Mouse (Mus musculus) B cell, adult 2 months (primary cell): Measurements from ENCODE around the gene Mpv17.

ENCODE experiments used
- DNase-seq, 2 experiments: peaks; one replicate each; pipeline ENCODE4 v3.0.0; 2022

Gene Mpv17

DNA sequence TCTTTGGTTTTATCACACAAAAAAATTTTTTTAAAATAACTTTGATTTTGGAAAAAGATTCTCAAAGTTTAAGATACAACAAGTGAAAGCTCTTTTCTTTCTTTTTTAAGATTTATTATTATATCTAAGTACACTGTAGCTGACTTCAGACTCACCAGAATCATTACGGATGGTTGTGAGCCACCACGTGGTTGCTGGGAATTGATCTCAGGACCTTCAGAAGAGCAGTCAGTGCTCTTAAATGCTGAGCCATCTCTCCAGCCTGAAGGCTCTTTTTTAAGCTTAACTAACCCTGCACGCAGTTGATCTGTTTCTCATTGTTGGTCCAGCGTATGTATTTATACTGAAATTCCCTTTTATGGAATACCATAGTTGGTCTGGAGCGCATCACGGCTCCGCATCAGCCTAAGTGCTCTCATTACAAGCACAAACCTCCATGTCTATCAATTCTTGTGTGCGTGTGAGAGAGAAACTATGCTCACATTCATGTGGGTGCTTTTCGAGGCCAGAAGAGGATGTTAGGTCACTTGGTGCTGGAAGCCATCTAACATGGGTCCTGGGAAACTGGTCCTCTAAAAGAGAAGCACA lies 27.2 kb upstream of the Mpv17 start:
- DNase-seq, result no peak

DNA sequence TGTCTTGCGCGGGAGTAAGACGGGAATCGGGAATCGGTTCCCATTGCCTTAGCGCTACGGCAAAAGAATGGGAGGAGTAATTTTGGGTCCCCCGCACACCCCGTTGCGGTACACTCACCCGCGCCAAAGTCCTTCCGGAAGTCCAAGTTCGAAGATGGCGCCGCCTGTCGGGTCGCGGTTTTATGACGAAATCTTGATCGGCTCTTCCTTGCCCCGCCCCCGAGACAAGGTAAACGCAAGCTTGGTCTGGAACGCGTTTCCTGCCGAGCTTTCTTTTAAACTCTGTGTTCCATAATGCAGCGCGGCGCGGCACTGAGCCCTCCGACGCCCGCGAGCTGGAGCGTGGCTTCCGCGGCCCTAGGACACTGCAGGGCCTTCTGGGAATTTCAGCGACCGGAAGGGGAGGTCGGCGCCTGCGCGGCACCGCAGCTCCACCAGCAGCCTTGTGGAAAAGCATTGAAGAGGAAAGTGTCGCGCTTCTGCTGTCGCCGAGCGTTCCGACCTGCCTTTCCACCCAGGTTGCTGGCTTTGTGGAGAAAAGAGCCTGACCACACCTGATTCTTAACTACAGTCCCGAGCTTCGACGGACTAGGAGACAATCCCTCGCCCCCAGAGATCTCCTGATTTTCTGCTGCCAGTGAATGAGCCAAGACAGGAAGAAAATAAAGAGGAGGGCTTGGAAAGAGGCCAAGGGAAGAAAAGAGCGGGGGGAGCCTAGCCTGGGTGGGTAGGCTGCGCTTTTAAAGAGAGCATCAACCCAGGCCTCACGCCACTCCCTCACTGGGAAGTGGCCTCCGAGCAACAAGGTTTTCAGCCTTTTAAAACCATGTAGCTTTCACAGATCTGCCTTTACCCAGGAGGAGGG lies 25.9 kb upstream of the Mpv17 start, which contains the start of the genes Gm29609 and Gtf3c2:
TSS of gene Gm29609 (minus strand) at position 146 of the 865 bp plus-strand sequence.
TSS of gene Gtf3c2 (minus strand) at position 379 of the 865 bp plus-strand sequence.
- peak; percentile 96 for DNase-seq

DNA sequence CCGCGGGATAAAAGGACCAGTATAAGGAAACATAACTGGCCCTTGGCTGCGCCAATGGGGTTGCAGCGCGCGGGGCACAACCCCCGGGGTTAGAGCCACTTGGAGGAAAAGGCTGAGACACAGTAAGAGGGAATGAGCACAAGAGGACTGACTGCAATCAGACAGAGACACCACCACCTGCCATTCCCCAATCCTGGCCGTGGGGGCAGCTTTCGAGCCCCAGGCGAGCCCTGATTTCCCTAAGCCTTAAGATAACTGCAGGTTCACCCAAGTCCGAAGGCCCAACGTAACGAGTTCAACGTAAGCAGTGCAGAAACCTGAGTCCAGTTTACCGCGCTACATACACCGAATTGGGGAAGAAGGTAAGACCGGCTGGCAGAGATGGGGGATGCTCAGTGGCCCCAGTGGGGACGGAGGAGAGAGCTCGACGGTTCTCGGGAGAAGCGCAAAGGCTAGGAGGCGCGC lies 25.3 kb upstream of the Mpv17 start:
- DNase-seq, result no peak

DNA sequence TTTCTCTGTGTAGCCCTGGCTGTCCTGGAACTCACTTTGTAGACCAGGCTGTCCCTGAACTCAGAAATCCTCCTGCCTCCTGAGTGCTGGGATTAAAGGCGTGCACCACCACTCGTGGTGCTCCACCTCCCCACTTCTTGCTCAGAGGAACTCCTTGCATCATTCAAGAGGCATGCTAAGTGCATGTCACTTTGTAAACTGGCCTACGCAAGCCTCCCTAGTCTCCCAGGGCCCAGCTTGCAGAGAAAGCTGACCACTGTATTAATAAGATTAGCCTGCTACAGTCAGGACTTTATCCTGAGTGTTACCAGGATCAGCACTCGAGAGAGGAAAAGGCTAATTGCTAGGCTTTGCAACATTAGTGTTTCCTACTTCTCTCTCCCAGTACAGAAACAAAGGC lies 14.6 kb upstream of the Mpv17 start:
- no peak for DNase-seq

DNA sequence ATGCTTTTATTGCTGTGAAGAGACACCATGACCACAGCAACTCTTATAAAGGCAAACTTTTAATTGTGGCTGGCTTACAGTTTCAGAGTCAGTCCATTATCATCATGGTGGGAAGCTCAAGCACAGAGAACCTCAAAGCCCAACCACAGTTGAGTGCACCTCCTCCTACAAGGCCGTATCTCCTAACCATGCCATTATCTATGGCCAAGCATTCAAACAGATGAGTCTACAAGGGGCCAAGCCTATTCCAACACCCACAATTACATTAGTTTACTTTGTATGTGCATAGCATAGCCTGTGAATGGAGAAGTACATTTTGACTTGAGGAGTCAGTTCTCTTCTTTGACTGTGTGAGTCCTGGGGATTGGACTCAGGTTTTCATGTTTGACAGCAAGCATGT lies 10.8 kb upstream of the Mpv17 start:
- no peak for DNase-seq

DNA sequence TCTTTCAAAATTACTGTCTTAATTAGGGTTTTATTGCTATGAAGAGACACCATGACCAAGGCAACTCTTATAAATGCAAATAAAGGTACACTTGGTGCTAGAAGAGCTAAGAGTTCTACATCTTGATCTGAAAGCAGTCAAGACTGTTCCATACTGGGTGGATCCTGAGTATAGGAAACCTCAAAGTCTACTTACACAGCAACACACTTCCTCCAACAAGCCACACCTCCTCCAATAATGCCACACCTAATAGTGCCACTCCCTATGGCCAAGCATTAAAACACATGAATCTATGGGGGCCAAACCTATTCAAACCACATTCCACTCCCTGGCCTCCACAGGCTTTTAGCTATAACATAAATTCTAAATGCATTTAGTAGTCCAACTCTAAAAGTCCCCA lies 8.4 kb upstream of the Mpv17 start:
- DNase-seq, result no peak

DNA sequence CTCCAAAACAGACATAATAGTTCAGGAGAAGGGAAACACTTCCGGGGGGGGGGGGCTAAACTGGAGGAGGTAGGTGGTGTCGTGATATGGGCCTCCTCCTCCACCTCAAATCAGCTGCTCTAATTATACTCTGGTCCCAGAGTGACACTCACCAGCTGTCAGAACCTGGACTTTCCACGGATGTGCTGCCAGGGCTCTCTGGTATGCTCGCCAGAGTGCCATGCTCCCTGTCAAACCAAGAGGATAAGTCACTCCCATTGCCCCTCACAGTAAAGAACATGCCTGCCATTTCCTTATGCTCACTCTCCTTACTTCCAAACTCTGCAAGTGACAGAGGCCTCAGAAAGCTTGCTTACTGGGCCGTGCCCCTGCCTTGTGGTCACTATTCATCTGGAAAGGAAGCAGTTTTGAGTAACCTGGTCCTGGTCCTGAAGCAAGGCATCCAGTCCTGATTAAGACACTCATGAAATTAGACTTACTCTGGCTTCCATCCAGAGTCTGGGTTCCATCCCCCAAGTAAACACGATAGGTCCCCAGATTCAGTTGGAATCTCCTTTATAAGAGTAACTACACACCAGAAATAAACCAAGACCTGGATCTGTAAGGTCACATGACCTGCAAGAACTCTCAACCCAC lies 417 bp downstream of the Mpv17 start:
- no peak for DNase-seq

DNA sequence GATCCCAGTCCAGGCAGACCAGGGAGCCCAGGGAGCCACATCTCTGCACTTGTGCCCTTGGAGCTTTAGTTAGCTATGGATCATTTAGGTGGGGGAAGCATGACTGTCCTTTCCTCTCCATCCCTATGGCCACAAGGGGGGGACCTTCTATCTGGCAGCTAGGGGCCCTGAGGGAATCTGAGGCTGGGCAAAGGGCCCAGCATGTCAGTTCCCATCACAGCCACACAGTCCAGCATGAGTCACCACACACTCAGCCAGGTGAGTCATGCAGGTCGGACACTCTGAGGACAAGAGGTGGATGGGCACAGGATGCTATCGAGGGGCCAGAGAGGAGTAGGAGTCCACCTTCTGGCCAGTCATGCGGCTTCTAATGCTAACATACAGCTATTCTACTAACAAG lies 2.3 kb downstream of the Mpv17 start:
- no peak for DNase-seq

DNA sequence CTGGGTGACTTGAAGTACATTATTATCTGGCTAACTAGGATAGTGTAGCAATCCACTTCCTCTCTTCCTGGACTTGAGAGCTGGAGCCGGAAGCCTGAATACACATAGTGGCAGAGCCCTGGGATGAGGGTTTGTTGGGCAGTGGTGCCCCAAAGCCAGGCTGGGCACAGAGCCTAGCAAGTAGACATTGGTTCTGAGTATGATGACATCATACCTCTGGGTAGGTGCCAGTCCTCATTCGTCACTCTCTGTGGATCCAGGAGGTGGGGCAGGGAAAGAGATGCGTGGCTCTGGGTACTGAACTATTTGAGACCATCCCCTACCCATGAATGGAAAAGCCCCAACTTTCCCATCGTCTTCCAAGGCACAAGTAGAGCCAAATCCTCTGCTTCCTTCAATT lies 4.3 kb downstream of the Mpv17 start:
- DNase-seq, result no peak

DNA sequence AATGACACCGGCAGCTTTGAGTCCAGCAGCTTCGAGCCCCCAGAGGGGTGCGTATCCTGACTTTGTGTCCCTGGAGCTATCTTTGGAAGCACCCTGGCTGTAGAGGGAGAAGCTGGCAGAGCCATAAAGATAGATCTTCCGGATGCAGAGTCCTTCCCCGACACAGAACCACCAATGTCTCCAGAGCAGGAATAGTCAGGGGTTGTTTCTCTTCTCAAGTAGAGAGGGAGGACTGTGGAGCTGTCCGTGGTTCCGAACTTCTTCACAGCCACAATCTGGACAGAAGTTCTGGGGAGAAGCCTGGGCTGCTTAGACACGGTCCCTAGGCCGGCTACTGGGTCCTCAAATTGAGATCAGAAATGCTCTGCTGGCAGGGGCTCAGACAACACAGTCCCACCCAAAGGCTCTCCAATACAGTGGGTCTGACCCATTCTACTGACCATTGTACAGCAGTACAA lies 15.1 kb downstream of the Mpv17 start:
- no peak for DNase-seq

DNA sequence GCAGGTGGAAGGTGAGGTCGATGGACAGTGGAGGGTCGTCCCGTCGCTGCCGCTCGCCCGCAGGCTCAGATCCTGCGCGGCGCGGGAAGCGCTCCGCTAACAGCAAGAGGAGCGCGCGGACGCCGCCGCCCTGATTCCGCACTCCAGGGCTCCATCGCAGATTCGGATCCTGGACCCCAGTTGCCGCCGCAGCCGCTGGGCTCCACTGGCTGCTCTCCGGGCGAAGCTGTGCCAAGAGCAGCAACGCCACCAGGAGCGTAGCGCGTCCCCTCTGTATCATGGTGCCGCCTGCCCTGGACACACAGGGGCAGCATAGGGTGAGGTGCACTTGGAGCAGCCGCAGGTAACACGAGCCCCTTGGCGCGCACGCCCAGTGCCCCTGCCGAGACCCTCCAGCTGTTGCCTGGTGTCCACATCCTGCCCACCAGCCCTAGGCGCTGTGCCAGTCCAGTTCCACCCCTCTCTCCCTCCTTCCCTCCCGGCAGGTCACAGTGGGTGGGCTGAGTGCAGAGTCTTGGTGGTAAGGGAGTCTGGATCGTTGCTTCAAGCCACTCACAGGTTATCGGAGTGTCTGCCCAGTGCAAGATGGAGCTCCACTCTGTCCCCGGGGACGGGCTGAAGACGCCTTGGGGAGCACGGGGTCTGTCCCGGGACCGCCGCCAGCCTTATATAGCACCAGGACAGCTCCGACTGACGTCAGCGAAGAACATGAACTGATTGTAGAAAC lies 15.6 kb downstream of the Mpv17 start, which contains the start of gene Ucn:
TSS of gene Ucn (minus strand) at position 589 of the 727 bp plus-strand sequence.
- no peak for DNase-seq

DNA sequence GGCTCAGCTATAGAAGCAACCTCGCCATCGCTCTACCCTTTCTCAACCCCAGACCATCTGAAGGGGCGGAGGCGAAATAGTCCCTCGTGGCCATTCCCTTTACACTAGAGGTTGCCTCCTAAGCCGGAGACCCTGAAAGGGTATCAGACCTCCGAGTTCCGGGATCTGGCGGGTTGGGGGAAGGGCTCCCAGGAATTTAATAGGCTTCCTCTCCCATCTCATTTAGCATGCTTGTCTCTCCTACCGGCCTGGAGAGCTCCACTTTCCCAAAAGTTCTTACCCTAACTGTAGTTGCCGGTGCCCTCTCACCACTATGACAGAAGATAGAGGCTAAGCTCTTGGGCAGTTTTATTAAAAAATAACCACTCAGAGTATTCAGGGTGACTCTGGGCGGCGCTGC lies 16.4 kb downstream of the Mpv17 start:
- no peak for DNase-seq

DNA sequence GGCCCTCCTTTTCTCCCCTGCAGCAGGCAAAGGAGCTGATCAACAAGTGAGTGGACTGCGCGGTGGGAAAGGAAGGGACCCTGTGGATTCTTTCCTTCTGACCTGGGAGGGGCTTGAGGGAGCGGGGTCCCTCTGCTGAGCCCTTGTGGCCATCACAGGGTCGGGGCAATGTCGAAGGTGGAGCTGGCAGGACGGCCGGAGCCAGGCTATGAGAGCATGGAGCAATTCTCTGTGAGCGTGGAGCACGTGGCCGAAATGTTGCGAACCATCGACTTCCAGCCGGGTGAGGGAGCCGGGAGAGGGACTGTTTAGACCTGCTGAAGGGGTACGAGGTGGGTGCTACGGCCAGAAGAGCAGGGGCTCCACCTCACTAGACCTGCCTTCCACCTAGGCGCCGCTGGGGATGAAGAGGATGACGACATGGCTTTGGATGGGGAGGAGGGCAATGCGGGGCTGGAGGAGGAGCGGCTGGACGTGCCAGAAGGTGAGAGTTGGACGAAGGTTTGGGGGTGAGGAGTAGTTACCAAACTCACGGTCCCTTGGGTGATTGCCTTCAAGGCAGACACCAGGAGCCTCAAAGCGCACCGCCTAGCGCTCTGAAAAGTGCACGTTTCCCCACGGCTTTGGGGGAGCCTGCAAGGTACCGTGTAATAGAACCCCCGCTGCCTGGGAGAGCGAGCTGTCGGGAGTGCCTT lies 17.2 kb downstream of the Mpv17 start:
- no peak for DNase-seq

DNA sequence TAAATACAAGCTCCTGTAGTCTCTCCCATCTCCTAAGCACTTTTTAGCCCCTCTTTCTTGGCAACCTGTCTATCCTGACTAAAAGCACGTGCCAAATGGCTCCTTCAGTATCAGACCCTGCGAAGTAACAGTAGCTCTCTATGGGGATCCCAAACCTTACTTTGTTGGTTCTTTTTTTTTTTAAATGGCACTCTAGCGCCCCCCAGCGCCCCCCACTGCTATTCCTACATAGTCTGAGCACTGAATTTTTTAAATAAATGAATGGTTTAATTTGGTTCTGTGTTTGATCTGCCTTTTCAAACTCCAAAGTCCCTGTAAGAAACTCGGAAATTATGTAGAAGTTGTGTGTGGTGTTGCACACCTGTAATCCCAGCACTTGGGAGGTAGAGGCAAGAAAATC lies 28.0 kb downstream of the Mpv17 start:
- peak in 1 of 2 experiments; percentile 22 for DNase-seq

DNA sequence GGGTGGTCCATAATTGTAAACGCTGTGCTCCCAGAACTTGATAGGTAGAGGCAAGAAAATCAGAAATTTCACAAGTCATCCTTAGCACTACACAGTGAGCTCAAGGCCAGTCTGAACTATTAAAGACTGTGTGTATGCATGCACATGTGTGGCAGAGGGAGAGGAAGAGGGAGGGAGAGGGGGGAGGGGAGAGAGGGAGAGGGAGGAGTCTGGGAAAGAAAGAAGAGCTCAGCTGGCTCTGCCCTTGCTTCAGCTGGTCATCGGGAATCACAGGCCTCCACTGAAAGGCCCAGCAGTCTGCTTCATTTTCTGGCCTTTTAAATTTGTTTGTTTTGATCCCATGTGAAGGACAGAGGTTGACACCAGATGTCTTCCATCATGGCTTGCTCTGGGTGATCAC lies 30.6 kb downstream of the Mpv17 start:
- no peak for DNase-seq

DNA sequence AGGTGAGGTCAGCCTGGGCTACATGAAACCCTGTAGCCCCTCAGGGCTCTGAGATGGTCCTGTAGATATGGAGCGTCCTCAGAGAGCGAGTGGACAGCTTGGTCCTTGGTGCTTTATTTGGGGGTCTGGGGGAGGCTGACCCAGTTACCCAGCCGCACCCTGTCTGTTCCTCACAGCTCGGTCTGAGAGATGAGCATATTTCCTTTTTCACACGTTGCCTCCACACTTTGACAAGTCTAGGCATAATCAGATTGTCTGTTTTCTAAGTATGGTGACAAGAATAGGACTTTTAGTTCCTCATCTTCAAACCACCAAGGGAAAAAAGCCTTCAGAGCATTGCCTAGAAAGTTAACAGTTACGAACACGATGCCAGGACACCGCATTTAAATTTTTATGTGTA lies 32.9 kb downstream of the Mpv17 start:
- DNase-seq, result no peak

DNA sequence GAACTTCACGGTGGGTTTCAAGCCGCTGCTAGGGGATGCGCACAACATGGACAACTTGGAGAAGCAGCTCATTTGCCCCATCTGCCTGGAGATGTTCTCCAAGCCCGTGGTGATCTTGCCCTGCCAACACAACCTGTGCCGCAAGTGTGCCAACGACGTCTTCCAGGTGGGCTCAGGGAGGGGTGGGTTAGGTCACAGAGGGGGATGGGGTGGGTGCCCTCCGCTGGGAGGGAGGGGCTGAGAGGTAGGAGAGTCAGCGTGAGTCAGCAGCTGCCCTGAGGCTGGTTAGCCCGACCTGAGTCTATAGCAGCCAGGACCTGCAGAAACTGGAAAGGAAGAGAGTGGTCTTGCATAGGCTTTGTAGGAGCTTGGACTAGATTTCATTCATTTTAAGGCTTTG lies 37.1 kb downstream of the Mpv17 start:
- no peak for DNase-seq

DNA sequence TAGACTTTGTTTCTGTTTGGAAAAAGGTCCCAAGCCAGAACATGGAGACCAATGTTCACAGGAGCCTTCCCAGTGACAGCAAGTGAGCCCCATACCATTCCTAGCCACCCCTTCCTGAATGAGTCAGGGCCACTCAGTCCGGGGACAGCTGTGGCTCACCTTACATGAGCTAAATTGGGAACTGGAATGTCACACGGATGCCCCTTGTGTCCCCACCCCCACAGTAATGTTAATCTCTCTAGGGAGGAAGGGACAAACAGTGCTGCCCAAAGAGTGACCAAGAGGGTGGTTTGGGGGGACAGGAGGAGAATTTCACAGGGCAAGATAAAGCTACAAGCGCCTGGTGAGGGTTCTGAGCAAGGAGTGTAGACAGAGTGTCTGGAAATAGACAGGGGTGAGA lies 37.7 kb downstream of the Mpv17 start, which contains the start of gene Trim54:
TSS of gene Trim54 (plus strand) at position 359 of the 400 bp plus-strand sequence.
- no peak for DNase-seq

DNA sequence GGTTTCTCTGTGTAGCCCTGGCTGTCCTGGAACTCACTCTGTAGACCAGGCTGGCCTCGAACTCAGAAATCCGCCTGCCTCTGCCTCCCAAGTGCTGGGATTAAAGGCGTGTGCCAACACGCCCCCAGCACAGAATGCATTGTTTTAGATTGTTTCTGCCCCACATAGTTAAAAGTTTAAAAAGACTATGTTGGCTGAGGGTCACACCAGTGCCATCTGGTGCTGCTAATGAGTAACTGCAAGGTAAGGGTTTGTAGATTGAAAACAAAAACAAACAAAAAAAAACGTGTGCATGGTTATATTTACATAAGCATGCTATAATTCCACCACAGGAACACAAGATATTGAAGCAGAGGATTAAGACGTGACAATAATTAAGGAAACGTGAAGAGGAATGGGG lies 43.3 kb downstream of the Mpv17 start:
- peak; percentile 30 to 43 for DNase-seq

DNA sequence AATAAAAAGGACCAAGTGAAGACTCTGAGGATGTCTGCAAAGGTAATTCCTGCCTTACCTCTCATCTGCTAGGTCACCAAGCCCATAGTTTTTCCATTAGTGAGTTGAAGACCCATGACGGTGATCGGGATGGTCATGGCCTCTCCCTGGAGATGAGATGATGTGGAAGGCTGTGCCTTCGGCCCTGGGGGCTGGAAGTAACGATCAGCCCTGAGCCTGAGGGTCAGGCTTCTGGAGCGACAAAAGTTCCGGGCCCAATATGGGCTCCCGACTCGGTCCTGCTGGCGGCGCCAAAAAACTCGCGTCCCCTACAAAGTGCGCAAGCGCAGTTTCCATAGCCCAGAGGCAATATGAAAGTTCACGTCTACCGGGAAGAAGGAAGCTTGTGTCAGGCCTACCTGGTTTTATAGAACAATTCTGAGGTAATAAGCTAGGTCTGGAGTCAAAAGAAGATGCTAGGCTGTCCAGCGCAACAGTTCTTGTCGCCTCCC lies 46.0 kb downstream of the Mpv17 start, which contains the start of gene Slc30a3:
TSS of gene Slc30a3 (minus strand) at position 238 of the 491 bp plus-strand sequence.
- DNase-seq, result no peak

DNA sequence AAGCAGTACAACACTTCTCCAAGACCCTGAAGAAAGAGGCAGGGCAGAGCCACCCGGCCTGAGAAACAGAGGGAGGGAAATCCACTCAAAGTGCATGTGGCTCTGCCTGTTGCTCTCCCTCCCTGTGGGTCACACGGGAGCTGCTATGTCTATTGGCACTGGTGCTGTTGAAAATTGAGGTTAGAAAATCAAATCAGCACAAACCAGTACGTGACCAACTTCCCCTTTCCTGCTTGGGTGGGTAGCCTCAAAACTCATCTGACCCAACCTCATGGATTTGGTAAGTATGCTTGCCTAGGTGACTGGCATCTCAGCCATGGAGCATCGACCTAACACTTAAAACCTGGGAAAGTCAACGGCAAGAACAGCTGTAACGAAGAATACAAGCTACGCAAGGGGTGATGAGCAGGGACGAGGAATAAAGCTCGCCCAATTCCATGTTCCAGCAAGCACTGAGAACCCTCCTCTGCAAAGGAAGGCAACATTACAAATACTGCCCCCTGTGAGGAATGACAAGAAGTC lies 48.2 kb downstream of the Mpv17 start, which contains the start of gene Dnajc5g:
TSS of gene Dnajc5g (plus strand) at position 472 of the 522 bp plus-strand sequence.
- DNase-seq, result no peak
